Mouse (Mus musculus) induced T-regulatory cell, adult 2 months (primary cell): ENCODE data around the gene Ncor1.
A peak's percentile ranks its signal among the peaks of the same experiment; 100 is the strongest.
"Not testable (repeated sequence)": the region's sequence is repeated elsewhere in the genome, so short reads cannot be mapped to it uniquely, and the experiment has no call there.

Source experiments
- DNase-seq: peaks from one replicate; pipeline ENCODE4 v3.0.0-alpha.2; 2012; ENCODE audit warnings: low read depth

Gene Ncor1

GRCm38 (mm10) chr11:62458780-62459179 lies 439 bp upstream of the Ncor1 start:
- no peak for DNase-seq

- DNase-seq: peak; percentile 76
These were observed 460 bp downstream of the Ncor1 start for GRCm38 (mm10) chr11:62457891-62458270.

GRCm38 (mm10) chr11:62457241-62457890 lies 975 bp downstream of the Ncor1 start:
- DNase-seq: peak; percentile 95

GRCm38 (mm10) chr11:62456483-62457172 lies 1.7 kb downstream of the Ncor1 start:
- peak; percentile 73 for DNase-seq

GRCm38 (mm10) chr11:62456021-62456482 lies 2.3 kb downstream of the Ncor1 start:
- DNase-seq: no peak

GRCm38 (mm10) chr11:62455193-62455592 lies 3.1 kb downstream of the Ncor1 start:
- DNase-seq: no peak

GRCm38 (mm10) chr11:62448971-62449370 lies 9.4 kb downstream of the Ncor1 start:
- DNase-seq: no peak

DNA sequence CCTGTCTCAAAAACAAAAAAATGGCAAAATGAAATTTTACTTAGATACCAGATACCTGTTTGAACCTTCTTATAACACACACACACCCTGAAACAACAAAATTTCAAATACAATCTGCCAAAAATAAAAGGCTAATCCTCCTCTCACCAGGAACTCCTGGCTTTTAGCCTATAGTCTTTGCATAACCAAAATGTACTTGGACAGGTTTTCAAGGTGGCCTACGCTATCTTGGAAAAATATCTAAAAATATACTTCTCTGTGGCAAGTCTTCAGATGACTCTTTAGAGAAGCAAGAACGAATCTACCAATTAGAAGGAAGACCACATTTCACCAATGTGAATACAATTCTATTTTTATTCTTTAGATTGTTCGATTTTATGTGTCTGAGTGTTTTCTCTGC lies 12.5 kb downstream of the Ncor1 start:
- no peak for DNase-seq

DNA sequence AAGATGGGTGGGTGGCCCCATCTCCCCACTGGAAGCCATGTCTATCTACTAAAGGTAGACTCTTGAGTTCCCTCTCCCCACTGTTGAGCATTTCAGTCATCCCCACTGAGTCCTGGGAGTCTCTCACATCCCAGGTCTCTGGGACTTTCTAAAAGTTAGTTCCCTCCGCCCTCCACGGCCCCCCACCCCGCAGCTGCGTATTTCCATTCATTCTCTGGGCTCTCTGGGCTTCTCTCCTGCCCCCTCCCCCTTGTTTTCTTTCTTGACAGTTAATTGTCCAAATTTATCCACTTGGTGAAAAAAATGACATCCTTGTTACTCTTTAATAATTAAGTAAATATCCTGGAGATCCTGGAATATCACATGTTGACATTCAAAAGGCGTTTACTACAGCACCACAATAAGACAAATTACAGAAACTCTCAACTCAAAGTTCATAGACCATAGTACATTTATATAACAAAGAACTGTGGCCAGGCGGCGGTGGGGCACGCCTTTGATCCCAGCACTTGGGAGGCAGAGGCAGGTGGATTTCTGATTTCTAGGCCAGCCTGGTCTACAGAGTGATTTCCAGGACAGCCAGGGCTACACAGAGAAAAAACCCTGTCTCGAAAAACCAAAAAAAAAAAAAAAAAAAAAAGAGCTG lies 17.5 kb downstream of the Ncor1 start:
- no peak for DNase-seq

DNA sequence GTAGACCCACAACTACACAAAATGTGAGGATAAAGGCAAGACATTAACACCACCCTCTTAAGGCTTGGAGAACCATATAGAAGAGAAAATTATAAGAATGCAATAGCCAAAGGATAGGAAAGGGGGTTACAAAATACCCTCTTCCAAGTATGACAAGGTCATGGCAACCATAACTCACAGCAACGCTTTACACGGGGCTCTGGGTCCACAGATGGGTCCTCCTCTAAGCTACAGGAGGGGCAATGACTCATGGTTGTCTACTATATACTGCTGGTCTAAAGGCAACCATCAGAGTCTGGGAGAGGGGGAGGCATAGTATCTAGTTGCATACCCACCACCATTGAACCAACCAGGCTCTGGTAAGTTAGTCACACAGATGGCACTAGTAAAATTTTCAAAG lies 26.1 kb downstream of the Ncor1 start:
- no peak for DNase-seq

GRCm38 (mm10) chr11:62427105-62427504 lies 31.2 kb downstream of the Ncor1 start:
- peak; percentile 62 for DNase-seq

DNA sequence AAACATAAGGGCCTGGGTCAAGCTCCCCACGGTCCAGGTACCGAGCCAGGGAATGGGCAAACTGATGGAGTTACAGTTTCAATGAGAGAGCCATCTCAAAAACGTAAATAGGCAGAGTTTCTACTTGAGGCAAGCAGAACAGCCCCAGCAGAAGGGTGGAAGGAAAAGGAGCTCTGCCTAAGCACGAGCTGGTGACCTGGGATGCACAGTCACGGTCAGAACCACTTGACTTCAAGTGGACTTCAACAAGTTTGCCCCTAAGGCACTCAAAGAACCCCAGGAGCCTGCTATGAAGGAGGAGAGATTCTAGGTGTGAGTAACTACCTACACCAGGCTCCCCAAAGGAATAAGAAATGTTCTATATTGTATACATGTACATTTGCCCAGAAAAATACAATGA lies 32.1 kb downstream of the Ncor1 start:
- DNase-seq: no peak

- DNase-seq: peak; percentile 34
These were observed 33.8 kb downstream of the Ncor1 start for GRCm38 (mm10) chr11:62424525-62424924.

GRCm38 (mm10) chr11:62415026-62415425 lies 43.3 kb downstream of the Ncor1 start:
- no peak for DNase-seq

DNA sequence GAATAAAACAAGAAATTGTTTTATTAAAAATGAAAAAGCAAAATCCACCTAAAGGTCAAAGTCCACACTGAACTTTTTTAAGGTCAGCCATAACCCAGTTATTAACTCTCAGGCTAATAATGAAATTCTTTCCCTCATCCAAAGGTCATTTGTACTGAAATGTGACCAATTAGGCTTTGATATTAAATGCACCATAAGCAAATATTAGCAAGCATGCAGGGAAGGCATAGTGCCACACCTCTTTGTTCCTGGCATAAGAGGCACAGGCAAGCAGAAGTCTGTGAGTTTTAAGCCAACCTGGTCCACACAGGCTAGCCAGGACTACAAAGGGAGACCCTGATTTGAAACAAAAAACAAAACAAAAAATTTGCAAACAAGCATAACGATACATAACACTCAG lies 48.7 kb downstream of the Ncor1 start:
- no peak for DNase-seq

- DNase-seq: no peak
These were observed 49.5 kb downstream of the Ncor1 start for GRCm38 (mm10) chr11:62408848-62409247.

GRCm38 (mm10) chr11:62396405-62396804 lies 61.9 kb downstream of the Ncor1 start:
- DNase-seq: peak; percentile 59

- peak; percentile 20 for DNase-seq
These were observed 70.0 kb downstream of the Ncor1 start for GRCm38 (mm10) chr11:62388331-62388679.

GRCm38 (mm10) chr11:62387608-62388330 lies 70.6 kb downstream of the Ncor1 start:
- DNase-seq: peak; percentile 66

DNA sequence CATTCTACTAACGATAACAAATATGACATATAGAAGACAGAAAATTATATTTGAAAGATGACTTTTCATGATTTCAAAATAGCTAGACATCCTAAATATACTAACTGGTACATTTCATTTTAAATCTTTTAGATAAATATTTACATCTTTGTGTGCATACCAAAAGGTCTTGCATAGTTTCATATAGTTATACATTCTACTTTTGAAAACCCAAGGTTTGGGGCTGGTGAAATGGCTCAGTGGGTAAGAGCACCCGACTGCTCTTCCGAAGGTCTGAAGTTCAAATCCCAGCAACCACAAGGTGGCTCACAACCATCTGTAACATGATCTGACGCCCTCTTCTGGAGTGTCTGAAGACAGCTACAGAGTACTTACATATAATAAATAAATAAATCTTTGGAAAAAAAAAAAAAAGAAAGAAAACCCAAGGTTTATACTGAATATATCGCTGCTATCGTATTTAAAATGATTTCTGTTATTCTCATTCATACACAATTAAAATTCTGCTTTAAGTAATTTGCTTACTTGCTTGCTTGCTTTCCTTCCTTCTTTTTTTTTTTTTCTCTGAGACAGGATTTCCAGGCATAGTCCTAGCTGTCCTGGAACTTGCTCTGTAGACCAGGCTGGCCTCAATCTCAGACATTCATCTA lies 81.0 kb downstream of the Ncor1 start:
- DNase-seq: not testable (repeated sequence)

DNA sequence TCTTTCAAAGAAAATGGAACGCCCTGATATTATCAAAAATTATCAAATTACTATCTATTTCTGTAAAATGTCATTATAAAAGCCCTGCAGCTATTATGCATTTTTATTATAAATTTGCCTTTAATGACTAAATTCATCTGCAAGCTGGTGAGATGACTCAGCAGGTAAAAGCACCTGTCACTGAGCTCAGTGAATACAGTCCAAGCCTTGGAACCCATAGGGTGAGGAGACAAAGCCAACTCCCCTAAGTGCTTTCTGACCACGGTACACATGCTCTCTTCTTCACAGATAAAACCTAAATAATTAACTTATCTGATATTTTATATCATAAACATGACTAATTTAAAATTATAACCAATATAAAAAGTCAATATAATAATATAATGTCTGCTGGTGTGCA lies 86.6 kb downstream of the Ncor1 start:
- DNase-seq: no peak

- DNase-seq: no peak
These were observed 88.4 kb downstream of the Ncor1 start for GRCm38 (mm10) chr11:62369924-62370323.
